Comparison of ENCODE assay signal across 8 mouse cellular contexts in genomic region chr11:83445001-83445400, GRCm38 (mm10). TPM values are rescaled to one million over a fixed set of nuclear protein-coding genes. Genes with fewer than 3 reads are reported as not detected.
DNase-seq lines count a peak whose midpoint lies in the region; ATAC-seq and TF ChIP-seq lines count a peak whose summit lies in the region.

No protein-coding gene starts in this region.

- H3K9ac ChIP-seq in lung, postnatal 0 days (replicated peaks; ENCODE audit: low read depth): no peak overlapping the region
- H3K9ac ChIP-seq in embryonic facial prominence, embryonic 14.5 days (ENCODE audit: low read depth, low read length): no peak overlapping the region
- H3K9ac ChIP-seq in limb, embryonic 13.5 days: peak overlapping the region; percentile 43; the same call in 1 of the 2 replicates

- WGBS in lung, postnatal 0 days: 28% methylated on average over 19 of the region's 19 CpGs
- 32% methylated on average over 17 of the region's 19 CpGs for WGBS in embryonic facial prominence, embryonic 14.5 days
- WGBS in limb, embryonic 13.5 days: 30% methylated on average over 19 of the region's 19 CpGs
- WGBS in small intestine, adult 2 months: 23% methylated on average over 19 of the region's 19 CpGs

- peak; percentile 31 for DNase-seq in lung, postnatal 0 days (ENCODE audit: low spot score)
- DNase-seq in lung, adult 18-20 months: no peak
- DNase-seq in embryonic facial prominence, embryonic 14.5 days (ENCODE audit: low spot score): no peak
- DNase-seq in right cerebral cortex, postnatal 10 days (ENCODE audit: low spot score in 2 of 2): no peak
- no peak for DNase-seq in layer of hippocampus, postnatal 10 days (ENCODE audit: low spot score in 2 of 2)
- no peak for DNase-seq in right cerebral cortex, postnatal 4 days

- peak overlapping the region; percentile 35 for H3K4me2 ChIP-seq in lung, postnatal 0 days (replicated peaks; ENCODE audit: low read depth, low read length)
- H3K4me2 ChIP-seq in embryonic facial prominence, embryonic 14.5 days (ENCODE audit: low read depth, low read length): peak overlapping the region; percentile 44
- H3K4me2 ChIP-seq in limb, embryonic 13.5 days (replicated peaks): peak overlapping the region; percentile 56

- peak overlapping the region; percentile 19; the same call in 1 of the 2 replicates for H3K4me3 ChIP-seq in lung, postnatal 0 days (ENCODE audit: low read depth, low read length)
- H3K4me3 ChIP-seq in embryonic facial prominence, embryonic 14.5 days (ENCODE audit: low read depth, low read length): peak overlapping the region; percentile 24
- H3K4me3 ChIP-seq in limb, embryonic 13.5 days: peak overlapping the region; percentile 30
- peak overlapping the region; percentile 58 for H3K4me3 ChIP-seq in small intestine, adult 2 months (ENCODE audit: low read depth, low read length)

- TF ChIP-seq CTCF in lung, postnatal 0 days (IDR thresholded peaks at IDR 0.05): no peak; the same call in 1 of the 2 replicates
- TF ChIP-seq CTCF in small intestine, adult 2 months (IDR thresholded peaks at IDR 0.05; ENCODE audit: extremely low read depth, insufficient read length, insufficient replicate concordance, low read depth, low read length): peak; percentile 17; the same call in 1 of the 2 replicates

- no peak for ATAC-seq in lung, postnatal 0 days
- no peak for ATAC-seq in embryonic facial prominence, embryonic 14.5 days (ENCODE audit: low read depth)
- no peak for ATAC-seq in limb, embryonic 13.5 days (ENCODE audit: low FRiP score, low read depth)

- TF ChIP-seq POLR2A in small intestine, adult 2 months (IDR thresholded peaks at IDR 0.05; ENCODE audit: low read depth, low read length): no peak

- peaks cover 33% of the 10 kb centered on the region for H3K27me3 ChIP-seq in lung, postnatal 0 days (replicated peaks; ENCODE audit: insufficient read depth, low read length)
- H3K27me3 ChIP-seq in embryonic facial prominence, embryonic 14.5 days (replicated peaks; ENCODE audit: control insufficient read depth, insufficient read depth, low read length): peaks cover 50% of the 10 kb centered on the region
- peaks cover 74% of the 10 kb centered on the region for H3K27me3 ChIP-seq in limb, embryonic 13.5 days
- peaks cover 3% of the 10 kb centered on the region; the same call in 1 of the 2 replicates for H3K27me3 ChIP-seq in small intestine, adult 2 months (ENCODE audit: control insufficient read depth, insufficient read depth, low read length)

- H3K9me3 ChIP-seq in lung, postnatal 0 days (ENCODE audit: low read length): no peaks in the 10 kb centered on the region
- H3K9me3 ChIP-seq in embryonic facial prominence, embryonic 14.5 days (ENCODE audit: control insufficient read depth, low read length): no peaks in the 10 kb centered on the region
- H3K9me3 ChIP-seq in limb, embryonic 13.5 days: no peaks in the 10 kb centered on the region

- no peak overlapping the region for H3K27ac ChIP-seq in lung, postnatal 0 days (ENCODE audit: low read length)
- no peak overlapping the region for H3K27ac ChIP-seq in embryonic facial prominence, embryonic 14.5 days (replicated peaks; ENCODE audit: low read depth, low read length)
- no peak overlapping the region for H3K27ac ChIP-seq in limb, embryonic 13.5 days
- H3K27ac ChIP-seq in small intestine, adult 2 months (ENCODE audit: insufficient read depth, low read depth, low read length): no peak overlapping the region

- no peak for TF ChIP-seq EP300 in lung, postnatal 0 days (IDR thresholded peaks at IDR 0.05)

- H3K4me1 ChIP-seq in lung, postnatal 0 days (ENCODE audit: insufficient read depth, low read depth, low read length): peaks cover 25% of the 10 kb centered on the region
- peaks cover 12% of the 10 kb centered on the region for H3K4me1 ChIP-seq in embryonic facial prominence, embryonic 14.5 days (ENCODE audit: control insufficient read depth, insufficient read depth, low read length)
- H3K4me1 ChIP-seq in limb, embryonic 13.5 days: peaks cover 34% of the 10 kb centered on the region
- H3K4me1 ChIP-seq in small intestine, adult 2 months (ENCODE audit: control insufficient read depth, insufficient read depth, insufficient read length, low read length): peaks cover 20% of the 10 kb centered on the region

- no peaks in the 10 kb centered on the region for H3K36me3 ChIP-seq in lung, postnatal 0 days (ENCODE audit: insufficient read depth, low read length)
- H3K36me3 ChIP-seq in embryonic facial prominence, embryonic 14.5 days (ENCODE audit: control insufficient read depth, insufficient read depth, low read length): no peaks in the 10 kb centered on the region
- H3K36me3 ChIP-seq in limb, embryonic 13.5 days: no peaks in the 10 kb centered on the region
- H3K36me3 ChIP-seq in small intestine, adult 2 months (ENCODE audit: control insufficient read depth, insufficient read depth, low read length): no peaks in the 10 kb centered on the region

RNA-seq across cellular contexts. Expression of gene 1700020L24Rik, which starts 7.5 kb away (rescaled TPM):
- polyA plus RNA-seq in lung, postnatal 0 days (2015; fragmentation: Nextera tagmentation; extraction: Ambion mirVana): 0.23 and 0.54 TPM in 2 replicates
- 0.54 and 0.77 TPM in 2 replicates for polyA plus RNA-seq in embryonic facial prominence, embryonic 14.5 days (2014; fragmentation: Nextera tagmentation; extraction: Ambion mirVana)
- 0.56 TPM in 1 of 2 replicates, not detected in the other for polyA plus RNA-seq in limb, embryonic 13.5 days (2015; fragmentation: Nextera tagmentation; extraction: Ambion mirVana)
- 0.94 and 1.4 TPM in 2 replicates for polyA plus RNA-seq in small intestine, adult 2 months (2012; rRNA removed)
- total RNA-seq in layer of hippocampus, postnatal 10 days (2021): not detected

RNA-seq across cellular contexts. Expression of gene Gas2l2, which starts 15.7 kb away (rescaled TPM):
- 1.8 and 2.2 TPM in 2 replicates for polyA plus RNA-seq in lung, postnatal 0 days (2015; fragmentation: Nextera tagmentation; extraction: Ambion mirVana)
- polyA plus RNA-seq in embryonic facial prominence, embryonic 14.5 days (2014; fragmentation: Nextera tagmentation; extraction: Ambion mirVana): 0.08 and 0.38 TPM in 2 replicates
- polyA plus RNA-seq in limb, embryonic 13.5 days (2015; fragmentation: Nextera tagmentation; extraction: Ambion mirVana): not detected in 2 replicates
- 0.06 and 0.18 TPM in 2 replicates for polyA plus RNA-seq in small intestine, adult 2 months (2012; rRNA removed)
- 1 to 10 TPM in 1 of 2 experiments, under 1 TPM in 1; 0.62 to 1.4 TPM for total RNA-seq in layer of hippocampus, postnatal 10 days (2021)

RNA-seq across cellular contexts. Expression of gene Mmp28, which starts 17.9 kb away (rescaled TPM):
- polyA plus RNA-seq in lung, postnatal 0 days (2015; fragmentation: Nextera tagmentation; extraction: Ambion mirVana): 4.2 and 5.1 TPM in 2 replicates
- polyA plus RNA-seq in embryonic facial prominence, embryonic 14.5 days (2014; fragmentation: Nextera tagmentation; extraction: Ambion mirVana): 4.3 and 4.7 TPM in 2 replicates
- polyA plus RNA-seq in limb, embryonic 13.5 days (2015; fragmentation: Nextera tagmentation; extraction: Ambion mirVana): 3.0 and 4.5 TPM in 2 replicates
- polyA plus RNA-seq in small intestine, adult 2 months (2012; rRNA removed): 10.5 and 12.0 TPM in 2 replicates
- total RNA-seq in layer of hippocampus, postnatal 10 days (2021): 1 to 10 TPM; 3.9 to 4.3 TPM

RNA-seq across cellular contexts. Expression of gene Taf15, which starts 27.9 kb away (rescaled TPM):
- polyA plus RNA-seq in lung, postnatal 0 days (2015; fragmentation: Nextera tagmentation; extraction: Ambion mirVana): 3.2 and 4.4 TPM in 2 replicates
- 7.6 and 9.4 TPM in 2 replicates for polyA plus RNA-seq in embryonic facial prominence, embryonic 14.5 days (2014; fragmentation: Nextera tagmentation; extraction: Ambion mirVana)
- polyA plus RNA-seq in limb, embryonic 13.5 days (2015; fragmentation: Nextera tagmentation; extraction: Ambion mirVana): 16.9 and 19.3 TPM in 2 replicates
- 2.6 and 6.1 TPM in 2 replicates for polyA plus RNA-seq in small intestine, adult 2 months (2012; rRNA removed)
- 10 to 100 TPM; 68.2 to 76.1 TPM for total RNA-seq in layer of hippocampus, postnatal 10 days (2021)

RNA-seq across cellular contexts. Expression of gene Rasl10b, which starts 36.1 kb away (rescaled TPM):
- polyA plus RNA-seq in lung, postnatal 0 days (2015; fragmentation: Nextera tagmentation; extraction: Ambion mirVana): 0.80 and 1.2 TPM in 2 replicates
- 2.3 and 2.9 TPM in 2 replicates for polyA plus RNA-seq in embryonic facial prominence, embryonic 14.5 days (2014; fragmentation: Nextera tagmentation; extraction: Ambion mirVana)
- 3.7 and 4.1 TPM in 2 replicates for polyA plus RNA-seq in limb, embryonic 13.5 days (2015; fragmentation: Nextera tagmentation; extraction: Ambion mirVana)
- polyA plus RNA-seq in small intestine, adult 2 months (2012; rRNA removed): 0.80 and 0.93 TPM in 2 replicates
- 100 to 1,000 TPM; 173 to 185 TPM for total RNA-seq in layer of hippocampus, postnatal 10 days (2021)
